Mouse (Mus musculus): ENCODE data around the gene Gm21972.

Gene Gm21972

GRCm38 (mm10) chr1:86161061-86161460 is 27.6 kb downstream of the Gm21972 start:
- DNase-seq (ENCODE audit: low spot score) = no peak

GRCm38 (mm10) chr1:86174602-86175001 is 41.2 kb downstream of the Gm21972 start:
- DNase-seq (ENCODE audit: low spot score) = no peak

- DNase-seq (ENCODE audit: low spot score) = no peak
Observed at GRCm38 (mm10) chr1:86176066-86176465, 42.6 kb downstream of the Gm21972 start.

DNA sequence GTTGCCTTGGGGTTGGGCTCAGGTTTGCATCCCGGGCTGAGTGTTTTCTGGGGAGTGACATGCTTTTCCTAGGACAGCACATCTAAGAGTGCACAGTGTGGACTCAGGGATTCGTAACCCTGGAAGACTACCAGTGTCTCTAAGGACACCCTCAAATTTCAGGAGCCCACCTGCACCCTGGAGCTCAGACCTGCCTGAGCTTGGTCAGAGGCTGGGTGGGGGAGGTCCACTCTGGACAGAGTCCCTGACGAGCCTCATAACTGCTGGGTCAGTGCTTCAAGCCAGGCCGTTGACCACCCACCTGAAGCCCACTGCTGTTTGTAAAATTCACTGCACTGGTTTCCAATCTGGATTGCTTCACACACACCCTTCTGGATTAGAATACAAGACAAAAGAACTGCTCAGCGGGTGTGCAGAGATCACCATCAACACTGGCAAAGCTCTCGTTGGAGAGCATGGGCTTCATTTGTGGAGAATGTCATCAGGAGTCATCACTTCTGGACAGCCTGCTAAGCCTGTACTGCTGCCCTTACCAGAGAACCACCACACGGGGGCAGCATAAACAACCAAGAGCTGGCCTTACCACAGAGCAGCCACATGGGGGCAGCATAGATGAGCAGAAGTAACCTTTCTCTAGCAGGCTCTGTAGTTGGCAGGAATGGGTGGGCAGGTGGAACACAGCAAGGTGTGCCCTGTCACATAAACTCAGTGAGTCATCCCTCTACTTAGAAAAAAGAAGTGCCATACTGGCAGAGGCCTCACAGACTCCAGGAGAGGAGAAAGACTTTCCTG is 45.2 kb downstream of the Gm21972 start:
- DNase-seq (ENCODE audit: low spot score) = peak; percentile 82

- DNase-seq (ENCODE audit: low spot score) = no peak
Observed at GRCm38 (mm10) chr1:86182004-86182709, 48.7 kb downstream of the Gm21972 start.

- DNase-seq (ENCODE audit: low spot score) = no peak
Observed at GRCm38 (mm10) chr1:86183577-86184263, 50.3 kb downstream of the Gm21972 start.

DNA sequence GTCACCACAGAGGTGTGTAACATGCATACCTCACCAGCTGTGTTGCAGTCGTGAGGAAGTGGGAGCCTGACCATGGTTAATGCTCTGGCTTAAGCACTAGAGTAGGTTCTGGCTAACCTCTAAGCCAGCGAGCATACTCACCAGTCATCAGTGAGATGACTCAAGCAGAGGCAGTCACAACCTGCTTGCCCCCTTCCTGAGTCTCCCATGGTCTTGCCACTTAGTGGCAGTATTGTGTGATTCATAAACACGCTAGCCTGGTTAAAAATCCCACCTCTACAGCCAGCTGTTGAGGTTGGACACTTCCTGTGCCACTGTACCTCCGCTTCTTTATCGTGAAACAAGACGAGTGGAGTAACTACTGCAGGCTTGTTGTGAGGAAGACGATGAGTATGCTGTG is 53.3 kb downstream of the Gm21972 start:
- DNase-seq (ENCODE audit: low spot score) = no peak

DNA sequence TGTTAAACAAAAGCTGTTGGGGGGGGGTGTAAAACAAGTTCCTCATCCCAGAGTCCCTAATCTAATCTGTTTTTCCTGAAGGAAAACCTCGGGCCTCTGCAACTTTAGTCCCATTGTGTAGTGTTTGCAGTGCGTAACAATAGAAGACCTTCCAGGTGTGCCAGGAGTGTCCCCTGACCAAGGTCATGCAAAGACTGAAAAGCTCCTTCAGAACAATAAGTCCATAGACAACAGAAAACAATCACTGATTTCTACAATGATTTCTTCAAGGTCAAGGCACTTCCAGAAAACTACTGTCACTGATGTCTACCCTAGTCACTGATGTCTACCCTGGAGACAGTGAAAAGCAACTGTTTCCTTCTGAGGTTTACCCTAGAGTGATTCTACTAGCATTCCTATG is 54.4 kb downstream of the Gm21972 start:
- no peak for DNase-seq (ENCODE audit: low spot score)

GRCm38 (mm10) chr1:86188271-86188670 is 54.8 kb downstream of the Gm21972 start:
- no peak for DNase-seq (ENCODE audit: low spot score)

DNA sequence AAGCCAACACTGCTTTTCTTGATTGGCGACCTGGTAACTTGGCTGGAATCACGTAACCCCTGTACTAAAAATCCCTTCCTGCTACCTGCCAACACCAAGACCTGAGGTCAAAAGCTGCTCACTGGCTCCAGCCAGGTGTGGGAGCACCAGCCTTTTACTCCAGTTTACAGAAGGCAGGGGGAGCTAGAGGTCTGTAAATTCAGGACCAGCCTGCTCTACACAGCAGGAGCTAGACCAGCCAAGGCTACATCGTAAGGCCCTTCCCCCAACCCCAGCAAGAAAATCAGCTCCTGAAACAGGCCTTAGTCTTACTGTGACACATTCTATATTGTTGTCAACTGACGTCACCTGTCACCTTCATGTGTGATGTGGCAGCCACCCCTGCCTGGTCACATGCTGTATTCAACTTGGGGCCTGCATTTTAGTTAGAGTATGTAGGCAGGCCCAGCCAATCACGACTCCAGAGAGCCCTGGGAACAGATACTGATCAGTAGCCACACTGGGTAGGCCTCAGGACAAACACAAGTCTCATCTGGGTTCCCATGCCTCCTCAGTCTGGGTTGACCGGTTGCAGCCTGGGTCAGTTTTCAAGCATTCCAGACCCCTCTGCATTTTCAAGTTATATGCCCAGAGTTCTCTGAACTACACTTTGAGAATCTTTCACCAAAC is 55.7 kb downstream of the Gm21972 start:
- no peak for DNase-seq (ENCODE audit: low spot score)

DNA sequence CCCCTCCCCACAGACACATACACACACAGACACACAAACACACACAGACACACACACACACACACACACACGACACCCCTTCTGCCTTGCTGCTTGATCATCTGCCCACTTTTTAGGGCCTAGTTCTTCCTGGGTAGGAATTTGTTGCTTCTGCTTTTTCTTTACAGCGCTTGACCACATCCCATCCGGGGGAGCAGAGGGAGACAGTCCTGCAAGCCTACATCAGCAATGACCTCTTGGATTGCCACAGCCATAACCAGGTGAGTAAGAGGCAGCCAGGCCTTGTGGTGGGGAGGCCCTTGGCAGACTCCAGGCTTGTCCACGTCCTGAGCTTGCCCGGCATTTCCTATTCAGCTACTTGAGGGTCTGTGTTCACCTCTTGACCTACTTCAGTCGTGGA is 57.4 kb downstream of the Gm21972 start:
- DNase-seq (ENCODE audit: low spot score) = no peak

GRCm38 (mm10) chr1:86194044-86194443 is 60.6 kb downstream of the Gm21972 start:
- DNase-seq (ENCODE audit: low spot score) = no peak

GRCm38 (mm10) chr1:86198276-86198675 is 64.8 kb downstream of the Gm21972 start:
- no peak for DNase-seq (ENCODE audit: low spot score)

- DNase-seq (ENCODE audit: low spot score) = no peak
Observed at GRCm38 (mm10) chr1:86199026-86199425, 65.6 kb downstream of the Gm21972 start.

- DNase-seq (ENCODE audit: low spot score) = no peak
Observed at GRCm38 (mm10) chr1:86201312-86201711, 67.9 kb downstream of the Gm21972 start.

GRCm38 (mm10) chr1:86202617-86203219 is 69.3 kb downstream of the Gm21972 start:
- no peak for DNase-seq (ENCODE audit: low spot score)

DNA sequence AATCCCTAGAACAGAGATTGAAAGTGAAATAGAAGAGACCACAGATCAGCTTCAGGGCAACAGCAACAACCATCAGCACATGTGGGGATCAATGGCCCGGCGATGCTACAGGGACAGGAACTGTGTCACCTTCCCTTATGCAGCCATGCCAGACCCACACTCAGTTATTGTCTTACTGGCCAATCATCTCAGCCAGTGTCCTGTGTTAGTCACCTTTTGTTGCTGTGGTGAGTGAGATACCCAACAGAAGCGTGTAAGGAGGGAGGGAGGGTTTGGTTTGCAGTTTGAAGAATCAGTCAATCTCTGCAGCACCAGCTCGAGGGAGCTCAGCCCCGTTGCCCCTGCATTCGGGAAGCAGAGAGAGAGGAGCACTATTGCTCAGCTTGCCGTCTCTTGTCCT is 77.2 kb downstream of the Gm21972 start:
- no peak for DNase-seq (ENCODE audit: low spot score)

DNA sequence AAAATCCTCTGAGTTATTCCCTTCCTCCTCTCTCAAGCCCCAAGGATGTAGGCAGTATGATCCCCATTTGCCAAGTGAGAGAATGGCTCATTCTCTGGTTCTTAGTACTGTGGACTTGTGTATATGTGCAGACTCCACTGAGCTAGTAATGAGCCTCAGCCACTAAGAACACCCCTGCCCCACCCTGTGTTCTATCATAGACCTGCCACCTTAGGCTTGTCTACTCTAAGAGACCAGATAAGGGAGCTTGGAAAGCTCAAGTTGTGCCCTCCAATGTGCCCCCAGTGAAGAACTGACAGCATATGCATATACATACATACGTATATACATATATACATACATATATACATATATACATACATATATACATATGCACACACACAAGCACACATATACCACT is 78.1 kb downstream of the Gm21972 start:
- DNase-seq (ENCODE audit: low spot score) = no peak

All from MN1 (cell line).